Mouse (Mus musculus) stomach, postnatal 0 days (tissue): ENCODE results near the gene Tinagl1. TPM values are rescaled to one million over a fixed set of nuclear protein-coding genes. Genes with fewer than 3 reads are reported as not detected.
A peak's percentile ranks its signal among the peaks of the same experiment; 100 is the strongest.

Source experiments
- ATAC-seq: fragments of 200-750 bp; cut with Nextera tagmentation; 2 replicates; pipeline ENCODE4 v1.8.0; 2017; ENCODE audit not compliant: low FRiP score, low TSS enrichment
- DNase-seq: peaks from one replicate; pipeline ENCODE4 v3.0.0-alpha.2; 2016; ENCODE audit warnings: low spot score
- H3K27ac ChIP-seq: fragments of 300-500 bp; sonication (generic); replicated peaks from 2 replicates; pipeline ENCODE4 v1.5.1; 2014; ENCODE audit warnings: mild to moderate bottlenecking, control low read depth
- H3K27me3 ChIP-seq: fragments of 300-500 bp; sonication (generic); 2 replicates; pipeline ENCODE4 v1.6.1; 2014; ENCODE audit warnings: low read length; ENCODE audit not compliant: control insufficient read depth, insufficient read depth
- H3K36me3 ChIP-seq: fragments of 300-500 bp; sonication (generic); 2 replicates; pipeline ENCODE4 v1.6.1; 2014; ENCODE audit warnings: low read length, mixed read lengths; ENCODE audit not compliant: control insufficient read depth, insufficient read depth
- H3K4me1 ChIP-seq: fragments of 300-500 bp; sonication (generic); replicated peaks from 2 replicates; pipeline ENCODE4 v1.6.1; 2014; ENCODE audit warnings: antibody characterized with exemption; ENCODE audit not compliant: control insufficient read depth, insufficient read depth
- H3K4me2 ChIP-seq: fragments of 300-500 bp; sonication (generic); replicated peaks from 2 replicates; pipeline ENCODE4 v1.6.1; 2014; ENCODE audit warnings: low read depth, mild to moderate bottlenecking, control low read depth, moderate library complexity
- H3K4me3 ChIP-seq: fragments of 300-500 bp; sonication (generic); 2 replicates; pipeline ENCODE4 v1.5.1; 2014; ENCODE audit warnings: low read depth, low read length, control low read depth
- H3K9ac ChIP-seq: fragments of 300-500 bp; sonication (generic); 2 replicates; pipeline ENCODE4 v1.6.1; 2014; ENCODE audit warnings: mild to moderate bottlenecking, low read length, control low read depth, mixed read lengths
- H3K9me3 ChIP-seq: fragments of 300-500 bp; sonication (generic); 2 replicates; pipeline ENCODE4 v1.6.1; 2016; ENCODE audit warnings: low read length; ENCODE audit not compliant: control insufficient read depth
- CTCF ChIP-seq: IDR thresholded peaks from 2 replicates; pipeline ENCODE4 v1.5.1; 2016; ENCODE audit warnings: antibody characterized with exemption, low read depth, mild to moderate bottlenecking, moderate library complexity
- EP300 ChIP-seq: optimal IDR thresholded peaks from 2 replicates; pipeline ENCODE3; 2016; ENCODE audit warnings: antibody characterized with exemption
- WGBS: fragments of 180-500 bp; shearing (Covaris S2); extraction: QIAGEN DNeasy Blood & Tissue Kit; methylation state at CpG from one replicate; pipeline ENCODE4 v1.1.7; 2014; 5-methylcytosine and 5-hydroxymethylcytosine counted together
- polyA plus RNA-seq: library from polyadenylated mRNA; unstranded; fragments of >200 nt; fragmentation: Nextera tagmentation; extraction: Ambion mirVana; gene quantifications from 2 replicates; pipeline ENCODE4 v1.2.1, GENCODE M21; 2015

Tinagl1 gene
- polyA plus RNA-seq, 1 experiment from 2014 or later = 131 TPM

- 49% methylated on average over 6 of the region's 6 CpGs for WGBS
- Histone ChIP-seq H3K4me2 (no peak overlapping the region), H3K27me3 (no peaks in the 10 kb centered on the region), H3K9me3 (no peaks in the 10 kb centered on the region), H3K9ac (no peak overlapping the region), H3K36me3 (no peaks in the 10 kb centered on the region), H3K27ac (no peak overlapping the region), H3K4me3 (no peak overlapping the region), H3K4me1 (no peaks in the 10 kb centered on the region)
- ATAC-seq (no peak), DNase-seq (no peak)
- no peak for TF ChIP-seq CTCF
- TF ChIP-seq EP300 = no peak
Observed at GRCm38 (mm10) chr4:130133399-130133798, 41.5 kb downstream of the Tinagl1 start.

GRCm38 (mm10) chr4:130131448-130132105 is 43.3 kb downstream of the Tinagl1 start:
- Histone ChIP-seq H3K4me3 (no peak overlapping the region), H3K36me3 (0 out of 2 replicates have a peak, but pooled peaks cover 7% of the 10 kb centered on the region), H3K27ac (0 out of 2 replicates have a peak overlapping the region, but pooled peaks have one; percentile 45), H3K4me1 (no peaks in the 10 kb centered on the region), H3K27me3 (no peaks in the 10 kb centered on the region), H3K9me3 (no peaks in the 10 kb centered on the region), H3K4me2 (no peak overlapping the region), H3K9ac (no peak overlapping the region)
- ATAC-seq (no peak; the same call in 1 of the 2 replicates), DNase-seq (no peak)
- 89% methylated on average over 7 of the region's 7 CpGs for WGBS
- TF ChIP-seq CTCF (no peak), EP300 (no peak)

GRCm38 (mm10) chr4:130130641-130131350 is 44.1 kb downstream of the Tinagl1 start:
- peak overlapping the region; percentile 41 for H3K27ac ChIP-seq
- H3K9me3 ChIP-seq = no peaks in the 10 kb centered on the region
- no peak overlapping the region for H3K4me3 ChIP-seq
- peaks cover 14% of the 10 kb centered on the region; the same call in 1 of the 2 replicates for H3K36me3 ChIP-seq
- no peak overlapping the region for H3K4me2 ChIP-seq
- ATAC-seq = peak; percentile 86
- no peaks in the 10 kb centered on the region for H3K27me3 ChIP-seq
- WGBS = 52% methylated on average over 13 of the region's 13 CpGs
- no peaks in the 10 kb centered on the region for H3K4me1 ChIP-seq
- TF ChIP-seq EP300 (no peak), CTCF (no peak)
- DNase-seq = peak; percentile 88
- no peak overlapping the region for H3K9ac ChIP-seq

GRCm38 (mm10) chr4:130130082-130130481 is 44.8 kb downstream of the Tinagl1 start:
- ATAC-seq (no peak), DNase-seq (no peak)
- no peak overlapping the region for H3K9ac ChIP-seq
- peak overlapping the region; percentile 41 for H3K27ac ChIP-seq
- no peak overlapping the region for H3K4me2 ChIP-seq
- H3K4me3 ChIP-seq = no peak overlapping the region
- no peaks in the 10 kb centered on the region for H3K9me3 ChIP-seq
- H3K4me1 ChIP-seq = no peaks in the 10 kb centered on the region
- no peak for TF ChIP-seq EP300
- TF ChIP-seq CTCF = no peak
- H3K27me3 ChIP-seq = no peaks in the 10 kb centered on the region
- peaks cover 17% of the 10 kb centered on the region; the same call in 1 of the 2 replicates for H3K36me3 ChIP-seq
- 81% methylated on average over 10 of the region's 10 CpGs for WGBS

GRCm38 (mm10) chr4:130128907-130129306 is 46.0 kb downstream of the Tinagl1 start:
- Histone ChIP-seq H3K4me2 (no peak overlapping the region), H3K27ac (no peak overlapping the region), H3K4me3 (no peak overlapping the region), H3K36me3 (peaks cover 24% of the 10 kb centered on the region; the same call in 1 of the 2 replicates), H3K4me1 (no peaks in the 10 kb centered on the region), H3K9ac (no peak overlapping the region), H3K27me3 (no peaks in the 10 kb centered on the region), H3K9me3 (no peaks in the 10 kb centered on the region)
- TF ChIP-seq CTCF = no peak
- TF ChIP-seq EP300 = no peak
- DNase-seq (no peak), ATAC-seq (no peak)
- WGBS = 72% methylated on average over 5 of the region's 5 CpGs

GRCm38 (mm10) chr4:130125935-130126334 is 49.0 kb downstream of the Tinagl1 start:
- H3K27me3 ChIP-seq = no peaks in the 10 kb centered on the region
- H3K9ac ChIP-seq = no peak overlapping the region
- H3K4me1 ChIP-seq = no peaks in the 10 kb centered on the region
- H3K4me3 ChIP-seq = no peak overlapping the region
- DNase-seq = no peak
- TF ChIP-seq EP300 = no peak
- H3K9me3 ChIP-seq = no peaks in the 10 kb centered on the region
- 78% methylated on average over 5 of the region's 5 CpGs for WGBS
- peaks cover 32% of the 10 kb centered on the region; the same call in 1 of the 2 replicates for H3K36me3 ChIP-seq
- no peak for ATAC-seq
- no peak overlapping the region for H3K27ac ChIP-seq
- H3K4me2 ChIP-seq = no peak overlapping the region
